Mouse (Mus musculus) frontal cortex, postnatal 25 days (tissue): ENCODE data around the gene Snx14.
"Not testable (repeated sequence)": the region's sequence is repeated elsewhere in the genome, so short reads cannot be mapped to it uniquely, and the experiment has no call there.

Experiments used
- DNase-seq, 2 experiments: peaks; one replicate each; pipeline ENCODE4 v3.0.0; 2022; ENCODE audit warnings: low spot score in 2 of 2

The Snx14 gene

GRCm38 (mm10) chr9:88438555-88439237, at the start of gene Snx14:
TSS of gene Snx14 (minus strand) at chr9:88438958.
- peak; percentile 93 to 97 for DNase-seq

GRCm38 (mm10) chr9:88484531-88484930, 45.8 kb upstream of the Snx14 start:
- no peak for DNase-seq

GRCm38 (mm10) chr9:88482829-88483396, 44.2 kb upstream of the Snx14 start:
- peak; percentile 73 to 76 for DNase-seq

GRCm38 (mm10) chr9:88482230-88482828, 43.6 kb upstream of the Snx14 start, which contains the start of gene Syncrip:
TSS of gene Syncrip (minus strand) at chr9:88482574.
- peak; percentile 67 to 78 for DNase-seq

- peak; percentile 9 to 26 for DNase-seq
Observed at GRCm38 (mm10) chr9:88481791-88482160, 43.0 kb upstream of the Snx14 start.

- DNase-seq, result peak; percentile 15 to 17
Observed at GRCm38 (mm10) chr9:88481061-88481790, 42.5 kb upstream of the Snx14 start.

GRCm38 (mm10) chr9:88480120-88480519, 41.4 kb upstream of the Snx14 start:
- DNase-seq, result no peak

GRCm38 (mm10) chr9:88476138-88476537, 37.4 kb upstream of the Snx14 start:
- no peak for DNase-seq

GRCm38 (mm10) chr9:88461017-88461416, 22.3 kb upstream of the Snx14 start:
- not testable (repeated sequence) for DNase-seq

- no peak for DNase-seq
Observed at GRCm38 (mm10) chr9:88439991-88440390, 1.2 kb upstream of the Snx14 start.

GRCm38 (mm10) chr9:88439238-88439600, 461 bp upstream of the Snx14 start:
- DNase-seq, result no peak

- no peak for DNase-seq
Observed at GRCm38 (mm10) chr9:88438237-88438554, 562 bp downstream of the Snx14 start.

- DNase-seq, result no peak
Observed at GRCm38 (mm10) chr9:88437342-88438236, 1.2 kb downstream of the Snx14 start.

- DNase-seq, result no peak
Observed at GRCm38 (mm10) chr9:88424356-88424755, 14.4 kb downstream of the Snx14 start.

GRCm38 (mm10) chr9:88422428-88422827, 16.3 kb downstream of the Snx14 start:
- no peak for DNase-seq

- no peak for DNase-seq
Observed at GRCm38 (mm10) chr9:88416752-88417151, 22.0 kb downstream of the Snx14 start.

GRCm38 (mm10) chr9:88409978-88410377, 28.8 kb downstream of the Snx14 start:
- DNase-seq, result no peak

GRCm38 (mm10) chr9:88404515-88404914, 34.2 kb downstream of the Snx14 start:
- no peak for DNase-seq

GRCm38 (mm10) chr9:88404088-88404487, 34.7 kb downstream of the Snx14 start:
- DNase-seq, result no peak

GRCm38 (mm10) chr9:88398461-88398860, 40.3 kb downstream of the Snx14 start:
- no peak for DNase-seq

GRCm38 (mm10) chr9:88394852-88395251, 43.9 kb downstream of the Snx14 start:
- DNase-seq, result no peak

- no peak for DNase-seq
Observed at GRCm38 (mm10) chr9:88388826-88389225, 49.9 kb downstream of the Snx14 start.
